Mouse (Mus musculus): ENCODE measurements around the gene Card10.
A peak's percentile ranks its signal among the peaks of the same experiment; 100 is the strongest.

Gene Card10

DNA sequence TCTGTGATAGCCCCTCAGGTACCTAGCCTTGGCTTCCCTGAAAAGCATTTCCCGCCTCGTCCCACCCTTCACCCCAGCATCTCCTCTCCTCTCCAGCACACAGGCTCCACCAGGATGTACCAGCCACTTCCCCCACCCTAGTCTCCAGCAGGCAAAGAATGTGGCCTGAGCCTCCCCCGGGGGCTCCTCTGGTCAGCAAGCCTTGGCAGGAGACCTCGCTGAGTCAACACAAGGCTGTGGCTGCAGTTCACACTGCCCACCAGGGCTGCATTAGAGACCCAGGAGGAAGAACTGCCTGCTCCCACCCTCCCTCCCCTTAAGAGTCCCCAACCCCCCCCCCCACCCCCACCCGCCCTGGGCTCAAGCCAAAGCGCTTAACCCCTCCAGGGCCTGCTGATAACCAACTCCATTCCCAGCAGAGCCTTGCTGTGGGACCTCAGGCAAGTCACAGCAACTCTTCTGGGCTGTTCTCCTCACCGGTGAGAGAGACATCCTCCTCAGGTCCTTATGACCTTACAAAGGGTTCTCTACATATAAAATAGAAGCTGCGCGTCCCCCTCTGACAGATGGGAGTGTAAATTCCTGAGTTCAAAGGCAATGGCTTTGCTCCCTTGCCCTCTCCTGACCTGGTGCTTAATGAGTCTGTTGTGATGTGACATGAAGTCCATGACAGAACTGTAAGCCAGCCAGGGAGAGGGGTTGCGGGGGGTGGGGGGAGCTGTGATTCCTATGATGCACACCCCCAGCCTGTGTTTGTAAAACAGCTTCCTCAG lies 31.6 kb upstream of the Card10 start:
- DNase-seq, result peak in 1 of 2 experiments; percentile 58

DNA sequence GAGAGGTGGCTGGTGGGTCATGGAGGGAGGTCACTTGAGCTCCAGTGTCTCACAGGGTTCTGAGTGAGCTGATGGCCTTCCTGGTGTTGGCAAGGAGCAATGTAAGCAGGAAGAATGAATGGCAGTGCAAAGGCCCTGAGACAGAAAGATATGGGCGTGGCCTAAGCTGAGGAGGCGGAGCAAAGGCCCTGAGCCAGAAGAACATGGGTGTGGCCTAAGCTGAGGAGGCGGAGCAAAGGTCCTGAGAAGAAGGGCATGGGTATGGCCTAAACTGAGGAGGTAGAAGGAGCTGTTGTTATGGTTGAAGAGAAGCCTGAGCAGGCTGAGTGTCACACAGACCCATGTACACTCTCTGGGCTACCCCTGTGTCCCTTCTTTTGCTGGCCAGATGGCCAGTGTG lies 30.7 kb upstream of the Card10 start:
- DNase-seq, result peak in 1 of 2 experiments; percentile 43

DNA sequence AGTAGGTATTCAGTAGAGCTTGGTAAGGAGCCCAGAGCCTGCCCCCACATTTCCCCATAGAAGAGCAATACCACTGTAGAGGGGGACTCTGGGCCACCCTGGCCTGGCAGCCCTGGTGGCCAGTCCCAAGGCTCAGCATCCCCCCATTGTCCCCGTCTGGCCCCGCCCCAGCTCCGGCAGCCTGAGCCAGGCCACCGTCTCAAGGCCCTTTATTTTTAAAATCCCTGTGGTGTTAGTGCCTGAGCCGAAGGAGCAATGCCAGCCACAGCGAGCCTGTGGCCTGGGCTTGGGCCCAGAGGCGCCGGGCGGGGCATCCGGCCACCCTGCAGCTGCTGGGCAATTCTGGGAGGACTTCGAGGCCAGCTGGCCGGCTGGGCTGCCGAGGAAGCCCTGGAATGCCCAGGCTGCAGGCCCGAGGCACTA lies 29.9 kb upstream of the Card10 start:
- peak; percentile 84 to 85 for DNase-seq

DNA sequence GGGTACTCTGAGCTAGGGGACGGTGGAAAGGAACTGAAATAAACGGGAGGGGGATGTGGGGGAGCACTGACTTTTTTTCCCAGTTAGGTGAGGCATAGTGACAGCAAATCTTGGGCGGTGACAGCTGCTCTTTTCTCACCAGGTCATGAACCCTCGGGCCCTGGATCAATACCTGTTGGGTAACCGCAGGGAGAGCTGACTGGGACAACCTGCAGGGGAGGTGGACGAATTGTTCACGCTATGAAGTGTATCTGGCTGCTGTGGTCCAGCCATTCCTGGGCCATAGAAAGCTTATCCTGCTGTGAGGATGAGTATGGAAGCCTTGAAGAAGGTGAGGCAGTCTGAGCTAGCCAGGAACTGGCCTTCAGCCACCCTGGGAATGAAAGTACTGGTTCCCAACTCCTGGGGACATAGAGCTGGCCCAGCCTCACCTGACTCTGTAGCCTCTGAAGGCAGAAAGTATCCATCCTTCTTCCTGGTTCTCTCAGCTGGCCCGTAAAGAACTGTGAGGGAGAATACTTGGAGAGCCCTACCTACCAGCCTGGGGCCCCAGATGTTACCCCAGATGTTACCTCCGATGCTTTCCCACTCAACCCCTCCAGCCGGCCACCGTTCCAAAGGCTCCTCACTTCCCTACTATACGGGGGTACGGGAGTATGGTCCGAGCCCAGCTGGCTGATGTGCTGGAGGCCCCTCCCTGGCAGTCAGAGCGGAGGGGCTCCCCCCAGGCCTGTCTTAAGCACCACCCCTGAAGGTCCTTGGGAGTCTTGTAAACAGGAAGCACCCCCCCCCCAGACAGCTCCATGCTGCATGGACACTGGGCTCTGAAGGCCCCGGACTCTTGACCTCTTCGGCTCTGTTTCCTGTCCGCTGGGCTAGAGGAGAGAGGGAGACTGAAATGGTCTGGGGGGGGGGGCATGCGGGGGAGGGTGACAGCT lies 29.1 kb upstream of the Card10 start:
- peak; percentile 77 to 90 for DNase-seq

GRCm38 (mm10) chr15:78830742-78831719 lies 28.2 kb upstream of the Card10 start:
- DNase-seq, result peak in 1 of 2 experiments; percentile 46

DNA sequence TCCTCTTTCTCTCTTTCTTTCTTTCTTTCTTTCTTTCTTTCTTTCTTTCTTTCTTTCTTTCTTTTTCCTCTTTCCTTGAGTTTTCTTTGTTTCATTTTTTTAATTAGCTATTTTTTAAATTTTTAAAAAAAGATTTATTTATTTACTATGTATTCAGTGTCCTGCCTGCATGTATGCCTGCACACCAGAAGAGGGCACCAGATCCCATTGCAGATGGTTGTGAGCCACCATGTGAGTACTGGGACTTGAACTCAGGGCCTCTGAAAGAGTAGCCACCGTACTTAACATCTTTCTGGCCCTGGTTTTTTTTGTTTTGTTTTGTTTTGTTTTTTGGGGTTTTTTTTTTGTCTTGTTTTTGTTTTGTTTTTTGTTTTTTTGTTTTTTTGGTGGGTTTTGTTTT lies 26.8 kb upstream of the Card10 start:
- DNase-seq, result no peak

DNA sequence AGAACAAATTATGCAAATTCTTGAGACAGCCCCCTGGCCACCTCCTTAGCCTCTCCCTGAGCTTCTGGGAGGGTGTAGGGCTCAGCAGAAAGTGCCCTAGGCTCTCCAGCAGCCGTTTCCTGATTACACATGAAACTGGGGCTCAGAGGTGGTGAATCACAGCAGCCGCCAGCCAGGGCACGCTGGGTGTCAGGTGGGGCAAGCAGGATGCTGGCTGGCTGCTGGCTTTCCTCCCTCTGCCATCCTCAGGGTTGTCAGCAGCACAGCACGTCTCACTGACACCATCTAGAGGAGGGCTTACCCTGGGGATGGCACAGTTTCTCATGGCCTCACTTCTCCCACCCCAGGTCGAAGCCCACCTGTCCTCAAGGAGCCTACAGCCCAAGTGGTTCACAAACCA lies 25.5 kb upstream of the Card10 start:
- no peak for DNase-seq

GRCm38 (mm10) chr15:78826213-78827204 lies 23.7 kb upstream of the Card10 start:
- DNase-seq, result peak; percentile 82 to 87

- no peak for DNase-seq
These were observed 13.2 kb upstream of the Card10 start for GRCm38 (mm10) chr15:78816074-78816391.

DNA sequence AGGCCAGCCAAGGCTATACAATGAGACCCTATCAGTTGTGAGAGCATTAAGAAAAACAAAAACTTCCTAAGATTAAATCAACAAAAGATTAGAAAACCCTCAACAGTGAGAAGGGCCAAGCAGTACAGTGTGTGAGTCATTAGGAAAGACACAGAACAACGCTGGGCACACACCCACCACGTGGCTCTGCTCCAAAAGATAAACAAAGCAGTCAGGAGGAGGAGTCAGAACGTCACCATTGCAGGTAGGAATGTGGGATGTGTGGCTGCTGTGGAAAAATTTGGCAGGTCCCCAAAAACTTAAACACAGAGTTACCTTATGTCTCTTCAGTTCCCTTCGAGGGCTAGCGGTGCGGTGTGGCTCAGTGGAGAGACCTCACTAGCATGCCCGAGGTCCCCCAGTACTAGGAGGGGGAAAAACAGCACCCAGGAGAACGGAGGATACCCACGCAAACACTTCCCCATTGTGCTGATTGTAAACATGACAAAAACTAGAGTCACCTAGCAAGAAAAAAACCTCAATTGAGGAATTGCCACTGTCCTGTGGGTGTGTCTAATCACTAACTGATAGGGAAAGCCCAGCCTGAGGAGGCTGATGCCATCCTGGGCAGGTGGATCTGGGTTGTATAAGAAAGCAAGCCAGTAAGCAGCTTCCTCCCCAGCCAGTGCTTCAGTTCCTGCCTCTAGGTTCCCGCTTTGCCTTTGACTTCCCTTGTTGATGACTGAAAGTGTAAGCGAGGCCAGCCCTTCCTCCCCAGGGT lies 12.7 kb upstream of the Card10 start:
- peak in 1 of 2 experiments; percentile 28 for DNase-seq

DNA sequence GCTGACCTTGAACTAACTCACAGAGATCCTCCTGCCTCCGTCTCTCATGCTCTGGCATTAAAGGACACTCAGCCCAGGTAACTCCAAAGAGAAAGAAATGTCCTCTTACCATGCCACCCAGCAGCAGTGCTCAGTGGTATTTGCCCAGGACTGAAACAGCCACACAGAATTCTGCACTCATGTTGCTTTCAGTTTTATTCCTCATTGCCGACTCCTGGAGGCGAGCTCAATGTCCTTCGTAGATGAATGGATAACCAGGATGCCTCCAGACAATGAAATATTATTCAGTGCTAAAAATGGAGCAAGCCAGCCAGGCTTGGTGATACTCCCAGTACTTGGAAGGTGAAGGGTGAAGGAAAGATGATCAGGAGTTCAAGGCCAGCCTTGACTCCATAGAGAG lies 10.8 kb upstream of the Card10 start:
- DNase-seq, result peak in 1 of 2 experiments; percentile 21

GRCm38 (mm10) chr15:78810146-78810545 lies 7.3 kb upstream of the Card10 start:
- DNase-seq, result peak in 1 of 2 experiments; percentile 33

GRCm38 (mm10) chr15:78809739-78810138 lies 6.9 kb upstream of the Card10 start:
- no peak for DNase-seq

- no peak for DNase-seq
These were observed 6.1 kb upstream of the Card10 start for GRCm38 (mm10) chr15:78808980-78809379.

DNA sequence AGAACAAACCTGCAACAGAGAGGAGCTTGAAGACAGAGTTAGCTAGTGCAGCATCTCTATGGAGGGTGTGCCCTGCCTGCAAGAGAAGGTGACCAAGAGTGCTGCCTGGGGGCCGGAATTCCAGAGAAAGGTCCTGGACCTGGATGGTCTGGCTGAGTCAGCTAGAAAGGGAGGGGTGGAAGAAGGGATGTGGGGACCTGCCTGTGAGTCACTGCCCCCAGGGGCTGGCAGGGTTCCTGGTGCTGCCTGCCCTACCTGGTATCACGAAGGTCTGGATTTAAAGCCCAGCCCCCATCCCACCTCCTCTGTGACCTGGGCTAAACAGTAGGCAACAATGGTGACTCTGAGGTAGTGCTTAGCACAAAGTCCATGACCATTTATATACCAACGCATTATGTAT lies 4.3 kb upstream of the Card10 start:
- DNase-seq, result peak; percentile 32 to 51

DNA sequence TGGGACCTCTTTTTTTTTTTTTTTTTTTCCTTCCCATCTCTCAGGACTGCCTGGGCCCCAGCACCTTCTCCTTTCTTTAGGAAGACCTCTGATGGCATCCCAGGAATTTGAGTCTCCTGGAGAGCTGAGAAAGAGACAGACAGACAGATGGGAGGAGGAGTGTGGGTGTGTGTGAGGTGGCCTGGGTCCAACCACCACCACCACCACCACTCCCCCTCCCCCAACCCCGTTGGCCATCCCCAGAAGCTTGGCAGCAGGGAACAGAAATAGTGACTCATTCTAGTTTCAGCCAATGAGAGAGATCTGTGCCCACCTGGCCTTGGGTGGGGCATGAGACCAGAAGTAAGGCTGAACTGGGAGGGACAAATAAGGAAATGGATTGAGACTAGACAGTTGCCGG lies 3.8 kb upstream of the Card10 start:
- DNase-seq, result no peak

GRCm38 (mm10) chr15:78805351-78805750 lies 2.5 kb upstream of the Card10 start:
- DNase-seq, result no peak

- DNase-seq, result peak; percentile 71 to 83
These were observed 1.5 kb upstream of the Card10 start for GRCm38 (mm10) chr15:78804326-78804725.

- DNase-seq, result peak; percentile 83 to 89
These were observed 658 bp upstream of the Card10 start for GRCm38 (mm10) chr15:78803499-78803900.

DNA sequence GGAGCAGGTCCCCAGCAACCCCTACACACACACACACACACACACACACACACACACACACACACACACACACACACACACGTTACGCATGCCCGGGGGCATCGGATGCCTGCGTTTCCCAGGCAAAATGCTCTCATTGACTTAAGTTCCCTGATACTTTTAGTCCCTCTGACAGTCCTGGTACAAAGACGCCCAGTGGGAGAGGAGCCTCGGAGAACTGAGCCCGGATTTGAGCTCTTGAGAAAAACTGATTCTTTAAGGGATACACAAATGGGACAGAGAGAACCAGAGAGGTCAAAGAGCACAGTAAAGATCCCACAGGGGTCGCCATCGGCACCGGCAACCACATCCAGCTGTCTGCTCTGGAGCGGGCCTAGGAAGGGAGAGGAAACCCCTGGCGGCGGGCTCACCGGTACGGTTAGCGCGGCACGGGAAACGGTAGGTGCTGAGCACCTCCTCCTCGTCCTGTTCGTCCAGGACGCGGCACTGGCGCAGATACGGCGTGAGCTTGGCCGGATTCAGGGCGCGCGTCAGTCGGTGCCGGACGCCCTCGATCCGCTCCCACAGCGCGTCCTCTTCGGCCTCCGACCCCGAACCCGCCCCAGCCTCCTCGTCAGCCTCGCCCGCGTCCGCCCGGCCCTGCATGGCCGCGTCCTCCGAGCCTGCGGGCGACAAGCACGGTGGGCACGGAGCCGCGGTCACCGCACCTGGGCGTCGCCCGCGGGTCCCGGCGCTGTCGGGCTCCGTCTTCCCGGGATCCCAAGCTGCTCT lies 686 bp downstream of the Card10 start:
- DNase-seq, result peak in 1 of 2 experiments; percentile 71

Data from kidney, postnatal 36 days (tissue).